Mouse (Mus musculus) kidney, adult 2 months (tissue): ENCODE measurements around the gene Fbxl5.

Experiments used
- CTCF ChIP-seq: fragments of 200-500 bp; conservative IDR thresholded peaks from 2 replicates; pipeline ENCODE4 v1.5.1; 2011; ENCODE audit warnings: low read depth, mild to moderate bottlenecking, control low read depth, low read length, moderate library complexity, mixed read lengths; ENCODE audit not compliant: insufficient read depth, insufficient read length
- POLR2A ChIP-seq: fragments of 200-500 bp; IDR thresholded peaks from one replicate; pipeline ENCODE4 v1.6.1; 2011; ENCODE audit warnings: low read depth, low read length, control low read depth

DNA sequence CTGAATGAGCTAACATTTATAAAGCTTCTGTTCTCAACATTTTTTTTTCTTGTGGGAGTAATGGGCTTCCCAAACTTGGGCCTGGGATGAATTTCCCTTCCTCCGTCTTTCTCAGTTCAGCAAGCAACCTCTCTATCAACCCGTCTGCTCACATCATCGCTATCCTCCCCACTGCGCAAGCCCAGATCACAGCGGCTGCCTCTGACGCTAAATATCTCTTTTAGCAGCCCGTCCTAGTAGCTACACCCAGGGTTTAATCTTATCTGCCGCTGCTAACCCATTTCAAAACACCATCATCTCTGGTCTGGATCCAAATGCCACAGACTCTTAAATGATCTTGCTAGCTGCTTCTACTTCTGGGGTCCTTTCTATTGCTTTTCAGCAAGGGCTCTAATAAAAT lies 38.2 kb upstream of the Fbxl5 start:
- TF ChIP-seq CTCF (no peak), POLR2A (no peak)
